Mouse (Mus musculus) heart, adult 2 months (tissue): ENCODE measurements around the gene Cmtm6. TPM values are rescaled to one million over a fixed set of nuclear protein-coding genes. Genes with fewer than 3 reads are reported as not detected.

ENCODE experiments used
- DNase-seq, 2 experiments: peaks; one replicate each; pipeline ENCODE4 v3.0.0; 2021
- H3K27ac ChIP-seq: fragments of 200-600 bp; 2 replicates; pipeline ENCODE4 v1.8.1; 2022
- H3K27me3 ChIP-seq: fragments of 200-500 bp; 2 replicates; pipeline ENCODE4 v1.6.1; 2012; ENCODE audit warnings: mild to moderate bottlenecking, low read length, inconsistent platforms, mixed read lengths; ENCODE audit not compliant: control insufficient read depth, insufficient read depth
- H3K36me3 ChIP-seq: fragments of 200-500 bp; 2 replicates; pipeline ENCODE4 v1.6.1; 2012; ENCODE audit warnings: low read length, inconsistent platforms; ENCODE audit not compliant: control insufficient read depth, insufficient read depth
- H3K4me1 ChIP-seq: fragments of 200-500 bp; 2 replicates; pipeline ENCODE4 v1.6.1; 2011; ENCODE audit warnings: low read length; ENCODE audit not compliant: control insufficient read depth, insufficient read depth
- H3K4me3 ChIP-seq: fragments of 200-600 bp; 2 replicates; pipeline ENCODE4 v1.8.1; 2022
- H3K79me2 ChIP-seq: fragments of 200-500 bp; replicated peaks from 2 replicates; pipeline ENCODE4 v1.6.1; 2012; ENCODE audit warnings: mild to moderate bottlenecking, inconsistent platforms, low read length, moderate library complexity, mixed read lengths; ENCODE audit not compliant: control insufficient read depth, insufficient read depth
- H3K9ac ChIP-seq: fragments of 200-500 bp; 2 replicates; pipeline ENCODE4 v1.6.1; 2012; ENCODE audit warnings: low read depth, mild to moderate bottlenecking, control low read depth, inconsistent platforms, low read length, mixed read lengths
- CTCF ChIP-seq: fragments of 200-600 bp; IDR thresholded peaks from 2 replicates; pipeline ENCODE4 v1.8.1; 2022; ENCODE audit warnings: antibody characterized with exemption, mild to moderate bottlenecking, moderate library complexity
- EP300 ChIP-seq: fragments of 200-500 bp; IDR thresholded peaks from 2 replicates; pipeline ENCODE4 v1.6.1; 2011; ENCODE audit warnings: low read depth, low read length, control low read depth; ENCODE audit not compliant: insufficient read depth
- POLR2A ChIP-seq: fragments of 200-500 bp; IDR thresholded peaks from 2 replicates; pipeline ENCODE4 v1.6.1; 2011; ENCODE audit warnings: mild to moderate bottlenecking, low read depth, low read length, control low read depth; ENCODE audit not compliant: insufficient read depth
- WGBS: fragments of 180-500 bp; shearing (Covaris S2); methylation state at CpG from one replicate; pipeline ENCODE4 v1.1.7; 2018; 5-methylcytosine and 5-hydroxymethylcytosine counted together
- intact Hi-C: fragments of 180-260 bp; cut with DNase I; formaldehyde crosslinking; loops from one replicate; pipeline ENCODE4 v1.15.1; 2025
- polyA plus RNA-seq: library from polyadenylated mRNA; depleted of rRNA; stranded (reverse); fragments of >200 nt; gene quantifications from 2 replicates; pipeline ENCODE4 v1.2.3, GENCODE M21; 2012
- total RNA-seq, 2 experiments: library from RNA; stranded (reverse); gene quantifications; 2 replicates each; pipeline ENCODE4 v1.2.3; 2021

Cmtm6 gene
- total and polyA plus RNA-seq, 3 experiments: 17.9 to 25.8 (median 21.0) TPM

- intact Hi-C loops: loop anchor here (1.0 kb wide), 1 partner anchor 44 kb away; the partner anchor contains the start of gene Dync1li1
- H3K9ac ChIP-seq: peak overlapping the region; percentile 91
- TF ChIP-seq EP300 (no peak), POLR2A (no peak), CTCF (no peak)
These were observed 1.2 kb downstream of the Cmtm6 start for GRCm38 (mm10) chr9:114731871-114732682.

GRCm38 (mm10) chr9:114733238-114733637, 2.3 kb downstream of the Cmtm6 start:
- Histone ChIP-seq H3K79me2 (peaks cover 1% of the 10 kb centered on the region; the same call in 1 of the 2 replicates), H3K27ac (no peak overlapping the region), H3K4me3 (no peak overlapping the region), H3K4me1 (peaks cover 23% of the 10 kb centered on the region), H3K9ac (no peak overlapping the region), H3K36me3 (peaks cover 15% of the 10 kb centered on the region), H3K27me3 (no peaks in the 10 kb centered on the region)
- WGBS: 47% methylated on average over 2 of the region's 2 CpGs
- TF ChIP-seq EP300 (no peak), POLR2A (no peak), CTCF (no peak)
- DNase-seq: no peak
- intact Hi-C loops: no loop called here

More at GRCm38 (mm10) chr9:114731871-114732682, 1.2 kb downstream of the Cmtm6 start:
- H3K4me1 ChIP-seq: peaks cover 18% of the 10 kb centered on the region
- 52% methylated on average over 12 of the region's 12 CpGs for whole genome bisulfite sequencing
- peak overlapping the region; percentile 88 for H3K4me3 ChIP-seq
- H3K27ac ChIP-seq: peak overlapping the region; percentile 87
- H3K27me3 ChIP-seq: no peaks in the 10 kb centered on the region
- H3K36me3 ChIP-seq: peaks cover 15% of the 10 kb centered on the region
- peak in 1 of 2 experiments; percentile 23 for DNase-seq
- H3K79me2 ChIP-seq: peaks cover 1% of the 10 kb centered on the region; the same call in 1 of the 2 replicates

GRCm38 (mm10) chr9:114736442-114736841, 5.5 kb downstream of the Cmtm6 start:
- WGBS: 13% methylated on average over 11 of the region's 11 CpGs
- H3K4me3 ChIP-seq: no peak overlapping the region

GRCm38 (mm10) chr9:114740336-114740735, 9.4 kb downstream of the Cmtm6 start:
- H3K79me2 ChIP-seq: peaks cover 4% of the 10 kb centered on the region
- WGBS: 74% methylated on average over 9 of the region's 9 CpGs
- TF ChIP-seq POLR2A: no peak
- TF ChIP-seq CTCF: no peak
- TF ChIP-seq EP300: no peak
- no peak overlapping the region for H3K9ac ChIP-seq
- H3K36me3 ChIP-seq: peaks cover 9% of the 10 kb centered on the region
- no peak for DNase-seq
- intact Hi-C loops: no loop called here
- H3K4me3 ChIP-seq: no peak overlapping the region
- no peaks in the 10 kb centered on the region for H3K27me3 ChIP-seq
- H3K4me1 ChIP-seq: peaks cover 19% of the 10 kb centered on the region
- no peak overlapping the region for H3K27ac ChIP-seq

More at GRCm38 (mm10) chr9:114736442-114736841, 5.5 kb downstream of the Cmtm6 start:
- H3K9ac ChIP-seq: peak overlapping the region; percentile 0; the same call in 1 of the 2 replicates
- H3K79me2 ChIP-seq: peaks cover 5% of the 10 kb centered on the region
- intact Hi-C loops: no loop called here
- H3K4me1 ChIP-seq: peaks cover 23% of the 10 kb centered on the region
- H3K36me3 ChIP-seq: peaks cover 18% of the 10 kb centered on the region
- peak; percentile 54 to 65 for DNase-seq
- TF ChIP-seq CTCF (no peak), EP300 (peak; percentile 48; the same call in 1 of the 2 replicates)
- H3K27ac ChIP-seq: peak overlapping the region; percentile 66
- no peaks in the 10 kb centered on the region for H3K27me3 ChIP-seq

GRCm38 (mm10) chr9:114742731-114743130, 11.8 kb downstream of the Cmtm6 start:
- intact Hi-C loops: no loop called here
- H3K79me2 ChIP-seq: peaks cover 4% of the 10 kb centered on the region
- no peak overlapping the region for H3K4me3 ChIP-seq
- DNase-seq: no peak
- H3K27me3 ChIP-seq: no peaks in the 10 kb centered on the region
- TF ChIP-seq POLR2A (no peak), EP300 (no peak), CTCF (no peak)
- H3K36me3 ChIP-seq: peaks cover 5% of the 10 kb centered on the region
- peaks cover 12% of the 10 kb centered on the region for H3K4me1 ChIP-seq
- WGBS: 21% methylated on average over 2 of the region's 2 CpGs
- H3K27ac ChIP-seq: no peak overlapping the region
- H3K9ac ChIP-seq: no peak overlapping the region

- no peak overlapping the region for H3K9ac ChIP-seq
- DNase-seq: no peak
- peaks cover 3% of the 10 kb centered on the region for H3K79me2 ChIP-seq
- H3K36me3 ChIP-seq: peaks cover 2% of the 10 kb centered on the region
- intact Hi-C loops: no loop called here
- WGBS: 44% methylated on average over 4 of the region's 4 CpGs
- H3K27ac ChIP-seq: no peak overlapping the region
- H3K27me3 ChIP-seq: no peaks in the 10 kb centered on the region
- H3K4me1 ChIP-seq: peaks cover 10% of the 10 kb centered on the region
- TF ChIP-seq POLR2A (no peak), CTCF (no peak), EP300 (no peak)
- no peak overlapping the region for H3K4me3 ChIP-seq
These were observed 14.2 kb downstream of the Cmtm6 start for GRCm38 (mm10) chr9:114745163-114745562.
